Mouse (Mus musculus) monocyte, adult 2 months (primary cell): ENCODE data around the gene 1700017N19Rik.

Experiments
- DNase-seq, 2 experiments: peaks; one replicate each; pipeline ENCODE4 v3.0.0; 2022; ENCODE audit warnings: low spot score in 2 of 2, low read depth in 1 of 2

The 1700017N19Rik gene

GRCm38 (mm10) chr10:100661970-100662590 lies 71.8 kb downstream of the 1700017N19Rik start:
- DNase-seq = no peak
